Mouse (Mus musculus) olfactory bulb, adult 2 months (tissue): ENCODE results near the gene Hvcn1.
"Not testable (repeated sequence)": the region's sequence is repeated elsewhere in the genome, so short reads cannot be mapped to it uniquely, and the experiment has no call there.

Experiments
- CTCF ChIP-seq: fragments of 200-500 bp; IDR thresholded peaks from 2 replicates; pipeline ENCODE4 v1.5.1; 2012; ENCODE audit warnings: low read depth, mild to moderate bottlenecking, low read length, moderate library complexity; ENCODE audit not compliant: insufficient read depth
- POLR2A ChIP-seq: fragments of 200-500 bp; IDR thresholded peaks from 2 replicates; pipeline ENCODE4 v1.6.1; 2012; ENCODE audit warnings: mild to moderate bottlenecking, low read depth, low read length, moderate library complexity; ENCODE audit not compliant: insufficient read depth

GRCm38 (mm10) chr5:122212820-122213219, 6.2 kb downstream of the Hvcn1 start:
- not testable (repeated sequence) for TF ChIP-seq POLR2A, CTCF
